Mouse (Mus musculus): ENCODE data around the gene Mex3a.

The Mex3a gene

DNA sequence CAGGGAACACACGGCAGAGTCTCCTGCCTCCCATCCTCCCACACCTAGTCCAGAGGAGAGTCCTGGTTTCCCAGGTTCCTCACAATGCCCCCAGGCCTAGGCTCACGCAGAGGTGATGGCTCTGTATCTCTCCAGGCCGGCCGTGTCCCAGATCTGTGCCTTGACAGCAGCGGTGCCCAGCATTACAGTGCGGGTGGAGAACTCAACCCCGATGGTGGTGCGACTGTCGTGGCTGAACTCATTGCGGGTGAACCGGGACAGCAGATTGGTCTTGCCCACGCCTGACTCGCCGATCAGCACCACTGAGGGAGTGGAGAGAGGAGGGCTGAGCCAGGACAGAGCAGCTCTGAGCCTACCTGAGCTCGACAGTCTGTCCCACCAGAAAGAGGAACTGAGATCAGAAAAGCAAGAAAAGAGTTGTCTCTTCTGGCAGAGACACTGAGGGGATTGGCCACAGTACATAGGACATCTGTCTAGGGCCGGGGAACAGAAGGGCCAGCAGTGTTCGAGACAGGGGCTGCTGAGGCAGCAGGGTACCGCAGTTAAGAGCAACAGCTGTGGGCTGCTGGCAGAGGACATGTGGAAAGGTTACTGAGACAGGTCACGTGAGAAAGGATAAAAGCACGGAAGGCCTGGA, 12.9 kb downstream of the Mex3a start:
- DNase-seq (ENCODE audit: low spot score): no peak

DNA sequence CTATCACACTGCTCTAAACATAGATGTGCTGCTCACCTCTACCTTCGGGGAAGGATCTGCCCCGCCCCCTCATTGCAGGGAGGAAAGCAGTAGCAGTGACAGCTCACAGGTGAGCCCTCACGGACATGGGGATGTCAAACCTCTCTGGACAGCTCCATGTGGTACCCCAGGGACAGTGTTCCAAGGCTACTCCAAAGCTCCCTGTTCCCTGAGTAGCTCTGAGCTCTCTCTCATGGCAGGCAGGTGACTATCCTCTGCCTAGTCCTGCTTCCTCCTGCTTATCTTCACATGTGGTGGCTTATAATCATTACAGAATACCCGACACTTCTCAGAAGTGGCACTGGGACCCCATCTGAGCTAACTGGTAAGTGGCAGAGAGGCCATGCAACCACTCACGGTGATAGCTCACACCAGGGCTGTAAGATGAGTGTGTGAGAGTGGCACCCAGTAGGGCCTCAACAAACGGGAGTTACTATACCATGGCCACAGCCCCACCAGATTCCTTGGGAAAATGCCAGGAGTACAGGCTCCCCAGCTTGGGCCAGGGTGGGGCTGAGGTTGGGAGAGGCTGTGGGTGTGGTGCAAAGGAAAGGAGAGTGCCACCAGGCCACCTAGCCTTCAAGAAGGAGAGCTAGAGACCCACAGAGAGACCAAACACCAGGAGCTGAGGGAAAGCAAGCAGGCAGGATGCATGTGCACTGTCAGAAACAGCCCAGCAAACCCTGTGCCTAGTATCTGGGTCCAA, 14.7 kb downstream of the Mex3a start:
- no peak for DNase-seq (ENCODE audit: low spot score)

DNA sequence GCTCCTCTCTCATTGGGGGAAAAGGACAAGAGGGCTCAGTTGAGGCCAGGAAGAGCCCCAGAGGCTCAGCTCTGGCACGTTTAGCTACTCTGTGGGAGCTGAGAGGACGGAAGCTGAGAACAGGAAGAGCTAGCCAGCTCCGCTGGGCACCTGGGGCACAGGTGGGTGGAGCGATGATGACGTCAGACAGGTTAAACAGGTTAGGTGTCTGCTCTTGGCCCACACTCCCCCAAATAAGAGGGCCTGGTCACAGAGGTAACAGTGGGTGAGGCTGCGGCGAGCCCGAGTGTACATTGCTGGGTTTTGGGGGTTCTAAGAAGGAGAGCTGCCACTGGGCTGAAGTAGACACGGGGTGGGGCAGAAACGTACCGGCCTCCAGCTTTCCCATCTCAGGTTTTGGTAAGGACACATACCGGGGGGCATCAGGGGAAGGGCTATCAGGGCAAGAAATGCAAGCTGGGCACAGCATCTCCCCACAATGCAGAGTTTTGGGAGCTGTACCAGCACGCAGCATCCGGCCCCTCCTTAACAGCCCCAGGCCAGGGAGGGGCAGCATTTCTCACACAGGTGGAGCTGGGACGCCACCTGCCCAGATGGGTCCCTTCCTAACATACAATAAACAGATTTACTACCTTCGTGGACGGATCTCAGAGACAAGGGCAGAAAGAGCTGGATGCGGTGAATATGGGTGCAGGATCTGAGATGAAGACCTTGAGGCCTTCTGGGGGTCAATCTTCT, 16.2 kb downstream of the Mex3a start, which contains the start of gene Rab25:
Rab25 (minus strand) TSS at position 121 of the 738 bp plus-strand sequence.
- no peak for DNase-seq (ENCODE audit: low spot score)

DNA sequence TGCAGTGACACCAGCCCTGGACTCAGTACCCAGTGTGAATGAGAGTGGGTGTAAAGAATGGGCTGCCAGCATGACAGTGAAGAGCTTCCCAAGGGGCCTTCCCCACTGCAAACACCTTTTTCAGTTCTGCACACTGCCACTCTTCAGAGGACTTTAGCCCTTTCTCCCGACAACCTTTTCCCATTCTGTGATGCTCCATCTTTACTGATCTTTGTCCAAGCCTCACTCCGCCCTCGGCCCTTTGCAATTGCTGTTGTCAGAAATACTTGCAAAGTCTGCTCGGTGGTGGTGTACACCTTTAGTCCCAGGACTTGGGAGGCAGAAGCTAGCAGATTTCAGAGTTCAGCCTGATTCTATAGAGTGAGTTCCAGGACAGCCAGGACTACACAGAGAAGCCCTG, 19.4 kb downstream of the Mex3a start:
- no peak for DNase-seq (ENCODE audit: low spot score)

DNA sequence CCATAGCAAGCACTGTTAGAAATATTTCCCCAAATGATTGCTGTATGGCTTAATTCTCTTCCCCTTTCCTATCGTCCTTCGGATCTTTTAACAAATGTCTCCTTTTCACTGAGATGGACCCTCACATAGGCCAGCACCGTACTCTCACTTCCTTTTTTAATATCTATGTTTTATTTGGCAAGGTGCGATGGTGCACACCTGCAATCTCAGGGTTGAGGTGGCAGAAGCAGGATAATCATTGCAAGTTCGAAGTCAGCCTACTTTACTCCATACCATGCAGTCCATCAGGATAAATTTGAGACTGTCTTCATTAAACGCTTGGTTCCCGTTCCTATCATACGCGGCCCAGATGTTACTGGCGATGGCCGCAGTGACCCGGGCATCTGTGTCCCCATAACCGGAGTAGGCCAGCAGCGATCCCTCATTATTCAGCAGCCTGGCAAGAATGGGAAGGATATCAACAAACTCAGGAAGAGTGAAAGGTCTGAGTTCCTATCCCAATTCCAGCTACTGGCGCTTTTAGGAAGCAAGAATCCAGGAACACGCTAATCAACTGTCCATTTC, 20.0 kb downstream of the Mex3a start:
- no peak for DNase-seq (ENCODE audit: low spot score)

DNA sequence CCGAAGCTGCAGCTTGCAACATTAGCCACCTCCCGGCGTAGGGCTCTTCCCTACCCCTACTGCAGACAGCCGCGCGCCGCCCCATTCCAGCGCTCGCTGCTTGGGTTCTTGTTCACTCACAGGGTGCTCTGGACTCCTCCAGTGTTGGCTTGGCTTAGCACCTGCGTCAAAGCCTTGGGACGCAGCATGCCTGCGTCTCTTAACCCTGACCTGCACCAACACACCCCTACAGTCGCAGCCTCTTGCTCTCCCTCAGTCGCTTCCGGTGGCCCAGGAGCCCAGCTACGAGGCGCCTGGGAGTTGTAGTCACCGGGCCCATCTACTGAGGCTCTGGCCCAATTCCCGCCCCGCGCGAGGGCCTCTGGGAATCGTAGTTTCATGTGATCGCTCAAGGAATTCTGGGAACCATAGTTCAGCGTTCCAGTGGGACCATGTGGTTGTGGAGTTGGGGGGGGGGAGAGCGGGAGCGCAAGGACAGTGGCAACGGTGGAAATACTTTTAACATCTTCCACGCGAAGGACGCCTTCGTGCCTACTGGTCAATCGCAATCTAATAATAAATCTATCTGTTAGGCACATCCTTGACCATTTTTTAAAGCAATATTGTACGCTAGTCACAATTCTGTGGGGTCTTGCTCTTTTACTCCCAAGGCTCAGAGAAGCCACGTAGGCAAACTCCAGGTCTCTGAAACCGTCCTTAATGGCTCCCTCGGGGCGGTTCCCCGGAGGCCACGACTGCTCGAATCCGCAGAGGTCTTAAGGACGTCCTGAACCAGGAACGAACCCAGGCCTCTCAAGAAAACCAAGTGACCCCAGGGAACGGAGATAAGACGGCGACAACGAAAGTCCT, 20.7 kb downstream of the Mex3a start, which contains the start of gene Lamtor2:
Lamtor2 (minus strand) TSS at position 399 of the 849 bp plus-strand sequence.
- peak; percentile 99 for DNase-seq (ENCODE audit: low spot score)

DNA sequence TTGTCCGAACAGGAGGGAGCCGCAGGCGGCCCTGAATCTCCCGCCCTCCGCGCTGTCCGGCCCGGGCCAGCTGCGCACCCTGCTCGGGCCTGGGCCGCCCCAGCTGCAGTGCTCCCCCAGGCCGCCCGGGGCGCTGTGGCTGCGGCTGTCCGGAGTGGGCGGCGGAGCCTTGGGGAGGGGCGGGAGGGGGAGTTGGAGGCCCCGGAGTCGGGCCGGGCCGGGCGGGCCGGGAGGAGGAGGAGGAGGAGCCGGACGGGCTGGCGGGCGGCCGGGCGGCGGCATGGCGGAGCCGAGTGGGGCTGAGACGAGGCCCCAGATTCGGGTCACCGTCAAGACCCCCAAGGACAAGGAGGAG, 21.3 kb downstream of the Mex3a start, which contains the start of gene Ubqln4:
Ubqln4 (plus strand) TSS at position 234 of the 355 bp plus-strand sequence.
- no peak for DNase-seq (ENCODE audit: low spot score)

DNA sequence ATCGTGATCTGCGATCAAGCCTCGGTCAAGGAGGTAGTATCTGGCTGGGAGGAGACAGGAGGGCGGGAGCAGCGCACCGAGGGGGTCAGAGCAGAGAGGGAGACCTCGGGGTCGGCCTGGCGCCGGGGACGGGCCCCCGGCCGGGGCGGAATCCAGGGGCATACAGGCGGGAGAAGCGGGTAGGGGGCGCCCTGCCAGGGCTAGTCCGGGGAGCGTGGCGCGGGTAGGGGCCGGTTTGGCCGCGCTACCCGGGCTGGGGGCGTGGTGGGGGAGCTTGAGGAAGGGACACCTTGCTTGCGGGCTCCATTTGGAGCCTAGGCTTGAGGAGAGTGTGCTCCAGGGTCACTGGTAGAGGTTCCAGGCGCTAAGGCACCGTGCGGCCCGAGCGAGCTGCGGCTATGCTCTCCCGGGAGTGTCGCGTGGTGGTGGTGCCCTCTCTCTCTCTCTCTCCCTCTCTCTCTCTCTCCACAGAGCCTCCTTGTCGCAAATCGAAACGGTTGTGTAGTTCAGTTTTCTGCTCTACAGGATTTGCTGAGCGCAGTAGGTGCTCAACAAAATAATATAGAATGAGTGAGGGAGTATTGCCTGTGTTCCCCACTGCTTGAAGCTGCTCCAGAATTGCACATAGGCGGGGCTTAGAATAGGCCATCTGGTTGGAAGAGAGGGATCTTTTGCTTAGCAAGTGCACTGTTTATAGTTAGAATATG, 21.8 kb downstream of the Mex3a start:
- DNase-seq (ENCODE audit: low spot score): peak; percentile 67

DNA sequence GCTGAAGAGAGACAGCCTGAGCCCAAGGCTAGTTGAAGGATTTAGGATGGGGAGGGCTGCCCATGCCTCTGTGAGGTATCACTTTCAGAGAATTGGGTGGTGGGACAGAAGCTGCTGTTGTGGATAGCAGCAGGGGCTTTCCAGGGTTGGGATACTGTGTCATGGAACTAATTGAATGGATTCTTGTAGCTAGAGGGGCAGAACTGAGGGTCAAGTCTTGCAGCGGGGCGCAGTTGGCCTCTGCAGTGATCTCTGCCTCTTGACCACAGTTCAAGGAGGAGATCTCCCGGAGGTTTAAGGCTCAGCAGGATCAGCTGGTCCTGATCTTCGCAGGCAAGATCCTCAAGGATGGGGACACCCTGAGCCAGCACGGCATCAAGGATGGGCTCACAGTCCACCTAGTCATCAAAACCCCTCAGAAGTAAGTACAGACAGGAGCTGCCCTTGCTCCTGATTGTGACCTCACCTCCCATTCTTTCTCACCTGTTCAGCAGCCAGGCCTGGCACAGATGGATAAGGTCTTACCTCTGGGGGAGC, 22.9 kb downstream of the Mex3a start:
- no peak for DNase-seq (ENCODE audit: low spot score)

DNA sequence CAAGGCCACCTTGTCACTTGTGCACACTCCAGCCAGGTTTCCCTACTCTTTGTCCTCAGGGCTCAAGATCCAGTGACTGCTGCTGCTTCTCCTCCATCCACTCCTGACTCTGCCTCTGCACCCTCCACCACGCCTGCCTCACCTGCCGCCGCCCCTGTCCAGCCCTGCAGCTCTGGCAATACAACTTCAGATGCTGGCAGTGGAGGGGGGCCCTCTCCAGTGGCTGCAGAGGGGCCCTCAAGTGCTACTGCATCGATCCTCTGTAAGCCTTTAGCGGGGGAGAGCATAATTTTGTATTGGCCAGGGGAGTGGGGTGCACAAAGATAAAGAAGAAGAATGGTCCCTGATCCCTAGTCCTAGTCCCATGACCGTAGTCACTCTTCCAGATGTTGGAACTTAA, 23.5 kb downstream of the Mex3a start:
- no peak for DNase-seq (ENCODE audit: low spot score)

DNA sequence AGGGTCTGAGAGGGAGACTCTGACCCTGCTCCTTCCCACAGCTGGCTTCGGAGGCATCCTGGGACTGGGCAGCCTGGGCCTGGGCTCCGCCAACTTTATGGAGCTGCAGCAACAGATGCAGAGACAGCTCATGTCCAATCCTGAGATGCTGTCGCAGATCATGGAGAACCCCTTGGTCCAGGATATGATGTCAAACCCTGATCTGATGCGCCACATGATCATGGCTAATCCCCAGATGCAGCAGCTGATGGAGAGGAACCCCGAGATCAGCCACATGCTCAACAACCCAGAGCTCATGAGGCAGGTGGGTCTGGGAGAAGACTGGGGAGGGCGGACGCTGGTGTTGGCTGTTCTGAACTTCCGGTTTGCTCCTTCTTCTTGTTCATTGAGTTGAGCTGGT, 24.4 kb downstream of the Mex3a start:
- no peak for DNase-seq (ENCODE audit: low spot score)

DNA sequence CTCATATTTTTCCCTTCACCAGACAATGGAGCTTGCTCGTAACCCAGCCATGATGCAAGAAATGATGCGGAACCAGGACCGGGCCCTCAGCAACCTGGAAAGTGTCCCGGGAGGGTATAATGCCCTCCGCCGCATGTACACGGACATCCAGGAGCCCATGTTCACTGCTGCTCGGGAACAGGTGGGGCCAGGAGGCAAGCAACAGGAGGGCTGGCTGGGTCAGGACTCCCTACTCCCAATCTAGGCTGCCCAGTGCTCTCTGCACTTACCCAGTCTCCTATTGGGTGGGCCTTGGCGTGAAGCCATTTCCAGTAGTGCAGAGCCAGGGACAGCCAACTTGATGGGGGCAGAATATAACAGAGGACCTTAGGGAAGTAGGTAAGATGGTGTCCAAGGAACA, 27.4 kb downstream of the Mex3a start:
- DNase-seq (ENCODE audit: low spot score): no peak

DNA sequence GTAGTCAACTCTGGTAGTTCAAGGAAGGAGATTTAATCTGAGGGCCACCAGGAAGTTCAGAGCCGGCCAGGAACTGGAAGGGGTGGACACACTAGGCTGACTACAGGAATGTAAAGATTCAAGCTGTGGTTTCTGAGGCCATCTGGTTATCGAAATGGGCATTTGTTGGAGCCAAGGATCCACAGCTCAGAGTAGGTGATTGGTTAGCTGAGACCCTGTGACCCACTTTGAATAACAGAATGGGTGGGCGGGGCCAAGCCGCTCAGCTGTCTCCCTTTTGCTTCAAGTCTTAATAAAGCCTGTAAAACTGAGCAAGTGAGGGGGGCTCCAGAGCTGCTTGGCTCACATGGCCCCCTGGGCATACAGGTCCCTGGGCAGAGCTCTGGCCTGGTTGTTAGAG, 29.8 kb downstream of the Mex3a start:
- DNase-seq (ENCODE audit: low spot score): no peak

DNA sequence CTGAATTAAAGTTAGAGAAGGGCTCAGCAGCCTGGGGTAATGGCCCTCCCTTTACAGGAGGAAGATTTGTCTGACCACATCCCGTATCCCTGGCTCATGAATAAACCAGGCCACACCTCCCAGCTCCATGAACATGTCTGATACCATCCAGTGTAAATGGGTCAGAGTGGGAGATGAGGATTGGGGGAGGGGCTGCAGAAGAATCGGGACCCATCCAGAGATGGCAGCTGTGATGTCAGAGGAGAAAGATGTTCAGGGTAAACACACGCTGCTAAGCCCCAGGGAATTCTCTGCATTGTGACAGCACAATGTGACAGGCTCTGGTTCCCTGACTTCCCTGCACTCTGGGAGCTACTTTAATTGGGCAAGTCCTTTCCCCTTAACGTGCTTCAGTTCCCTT, 31.2 kb downstream of the Mex3a start:
- DNase-seq (ENCODE audit: low spot score): no peak

DNA sequence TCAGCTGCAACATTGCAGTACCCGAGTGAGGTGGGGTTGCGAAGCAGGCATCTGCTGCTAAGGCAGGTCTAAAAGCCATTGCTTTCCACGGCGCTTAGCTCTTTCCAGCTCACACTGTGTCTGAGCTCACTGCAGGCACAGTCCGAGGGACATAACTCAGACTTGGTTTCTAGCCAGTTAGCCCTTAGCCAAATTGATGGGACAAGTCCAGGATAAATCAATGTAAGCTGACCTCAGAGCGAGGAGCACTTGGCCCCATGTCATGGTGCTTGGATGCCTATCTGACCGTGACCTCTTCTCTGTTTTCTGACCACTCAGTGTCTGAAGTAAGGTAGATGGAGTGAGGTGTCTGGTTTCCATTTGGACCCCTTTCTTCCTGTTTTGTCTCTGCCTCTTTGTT, 31.8 kb downstream of the Mex3a start:
- no peak for DNase-seq (ENCODE audit: low spot score)

DNA sequence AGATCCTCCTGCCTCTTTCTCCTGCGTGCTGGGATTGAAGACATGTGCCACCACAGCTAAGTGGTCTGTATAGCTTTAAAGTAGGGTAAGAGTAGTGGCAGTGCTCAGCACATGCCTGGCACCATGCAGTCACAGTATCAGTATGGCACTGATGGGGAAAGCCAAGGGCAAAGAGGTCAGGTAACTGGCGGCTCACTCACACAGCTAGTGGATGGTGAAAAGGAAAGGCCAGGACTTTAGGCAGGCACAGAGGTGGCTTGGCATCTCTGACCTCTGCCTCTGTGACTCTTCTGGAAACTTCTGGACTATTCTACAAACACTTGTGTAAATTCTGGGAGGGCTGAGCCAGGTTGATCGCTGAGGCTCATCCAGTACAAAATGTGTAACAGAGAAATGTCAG, 33.9 kb downstream of the Mex3a start:
- DNase-seq (ENCODE audit: low spot score): no peak

DNA sequence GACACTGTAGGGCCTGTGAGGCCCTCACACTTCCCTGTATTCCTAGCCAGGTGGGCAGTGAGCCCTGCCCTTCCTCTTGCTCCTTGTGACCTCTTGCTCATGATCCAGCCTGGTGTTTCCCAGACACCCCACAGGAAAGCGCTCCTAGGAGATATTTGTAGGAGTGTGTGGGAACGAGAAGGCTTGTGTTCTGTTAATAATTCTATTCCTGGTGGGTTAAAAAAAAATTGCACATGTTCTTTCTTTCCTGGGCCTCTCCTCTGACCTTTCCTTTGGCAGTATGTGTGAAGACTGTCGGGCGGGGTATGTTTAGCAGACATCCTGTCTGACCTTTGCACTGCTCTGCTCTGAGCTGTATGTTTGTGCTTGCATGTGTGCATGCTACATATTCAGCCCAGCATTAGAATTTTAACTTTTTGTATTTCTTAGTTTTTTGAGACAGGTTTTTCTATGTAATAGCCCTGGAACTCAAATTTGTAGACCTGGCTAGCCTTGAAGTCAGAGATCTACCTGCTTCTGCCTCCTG, 34.4 kb downstream of the Mex3a start:
- no peak for DNase-seq (ENCODE audit: low spot score)

DNA sequence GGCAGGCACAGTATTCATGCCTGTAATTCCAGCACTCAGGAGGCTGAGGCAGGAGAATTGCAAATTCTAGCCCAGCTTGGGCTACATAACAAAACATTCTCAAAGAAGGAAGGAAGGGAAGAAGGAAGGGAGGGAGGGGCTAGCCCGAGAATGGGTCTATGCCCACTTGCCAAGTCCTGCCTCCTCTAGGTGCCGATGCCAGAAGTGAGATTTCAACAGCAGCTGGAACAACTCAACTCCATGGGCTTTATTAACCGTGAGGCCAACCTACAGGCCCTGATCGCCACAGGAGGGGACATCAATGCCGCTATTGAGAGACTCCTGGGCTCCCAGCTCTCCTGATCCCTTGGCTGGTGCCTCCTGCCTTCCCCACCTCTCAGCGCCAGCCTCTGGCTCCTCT, 35.7 kb downstream of the Mex3a start:
- DNase-seq (ENCODE audit: low spot score): peak; percentile 64

DNA sequence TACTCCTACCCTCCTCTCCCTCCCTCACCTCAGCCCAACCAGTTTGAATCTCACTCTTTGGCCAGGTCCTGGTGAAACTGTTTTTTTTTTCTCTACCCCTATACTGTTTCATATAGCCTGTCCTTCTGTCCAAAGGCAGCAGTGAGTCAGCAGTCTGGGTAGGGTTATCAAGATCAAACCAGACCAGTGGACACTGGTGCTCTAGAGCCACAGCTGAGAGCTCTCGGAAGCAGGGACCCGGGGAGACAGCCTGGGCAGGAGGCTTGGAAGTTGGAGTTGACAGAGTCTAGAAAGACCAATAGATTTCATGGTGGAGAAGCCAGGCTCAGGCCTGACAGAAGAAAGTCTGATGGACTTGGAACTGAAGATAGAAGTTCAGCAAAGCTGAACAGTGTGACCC, 36.4 kb downstream of the Mex3a start:
- no peak for DNase-seq (ENCODE audit: low spot score)

DNA sequence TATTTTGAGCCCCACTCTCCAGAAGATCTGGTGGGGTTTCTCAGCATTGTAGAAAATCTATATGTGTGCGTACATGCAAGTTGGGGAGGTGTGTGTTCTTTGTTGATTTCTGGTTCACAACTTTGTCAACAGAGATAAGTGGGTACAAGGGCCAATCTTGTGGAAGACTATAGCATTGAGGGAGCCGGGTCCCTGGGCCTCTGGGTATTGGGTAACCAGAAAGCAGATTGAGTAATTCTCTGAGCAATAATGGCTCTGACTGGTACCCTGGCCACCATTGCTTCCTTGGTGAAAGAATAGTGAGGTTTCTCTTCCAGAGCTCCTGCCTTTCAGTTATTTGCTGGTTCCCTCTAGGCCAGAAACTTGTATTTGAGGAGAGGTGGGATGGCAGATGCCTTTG, 36.9 kb downstream of the Mex3a start:
- no peak for DNase-seq (ENCODE audit: low spot score)

DNA sequence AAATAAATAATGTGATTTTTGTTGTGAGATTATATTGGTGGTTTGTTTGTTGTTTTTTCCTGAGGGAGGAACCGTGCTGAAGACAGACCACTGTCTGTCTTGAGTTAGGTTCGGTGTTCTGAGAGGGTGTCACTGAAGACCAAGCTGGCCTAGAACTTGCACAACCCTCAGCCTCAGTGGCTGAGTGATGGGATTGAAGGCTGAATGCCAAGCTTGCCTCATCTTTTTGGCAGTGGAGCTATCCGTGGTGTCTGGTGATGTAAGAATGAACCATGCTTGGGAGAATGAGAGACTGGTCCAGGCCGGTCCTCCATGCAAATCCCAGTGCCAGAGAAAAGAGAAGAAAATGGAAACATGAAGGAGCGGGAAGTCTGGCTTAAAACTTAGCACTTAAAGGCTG, 37.5 kb downstream of the Mex3a start:
- peak; percentile 69 for DNase-seq (ENCODE audit: low spot score)
